Mouse (Mus musculus): ENCODE measurements around the gene Ocel1. TPM values are rescaled to one million over a fixed set of nuclear protein-coding genes. Genes with fewer than 3 reads are reported as not detected.
"Not testable (repeated sequence)": the region's sequence is repeated elsewhere in the genome, so short reads cannot be mapped to it uniquely, and the experiment has no call there.

The Ocel1 gene
- 3.0 and 3.8 TPM in 2 replicates for polyA plus RNA-seq (2014; fragmentation: Nextera tagmentation; extraction: Ambion mirVana)

DNA sequence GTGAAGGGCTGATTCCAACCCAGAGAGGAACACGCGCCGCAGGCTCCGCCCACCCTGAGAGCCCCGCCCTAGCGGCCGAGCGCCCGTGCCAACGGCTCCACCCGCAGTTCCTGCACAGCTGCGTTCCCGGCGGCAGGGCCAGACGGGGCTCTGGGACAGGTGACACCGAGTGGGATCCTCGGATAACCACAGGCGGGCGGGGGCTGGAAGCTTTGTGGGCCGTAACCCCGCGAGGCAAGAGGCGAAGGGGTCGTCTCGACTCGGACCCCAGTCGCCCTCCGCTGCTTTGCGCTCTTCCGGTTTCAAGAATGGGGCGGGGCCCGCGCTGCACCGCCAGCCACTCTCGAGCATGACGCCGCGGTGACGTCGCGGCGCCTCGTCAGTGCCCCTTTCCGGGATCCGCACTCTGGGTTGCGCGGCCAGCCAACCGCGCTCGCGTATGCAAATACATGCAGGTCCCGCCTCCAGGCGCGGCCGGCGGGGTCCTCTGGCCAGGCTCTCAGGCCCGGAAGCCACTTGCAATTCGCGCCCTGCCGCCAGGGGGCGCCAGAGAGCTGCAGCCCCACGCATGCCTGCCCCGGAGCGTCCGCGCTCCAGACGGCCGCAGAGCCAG is at the start of gene Ocel1:
Ocel1 (plus strand) TSS at position 63 of the 613 bp plus-strand sequence.
- ATAC-seq (peak; percentile 87), DNase-seq (ENCODE audit: low spot score) (peak; percentile 98)
- H3K9me3 ChIP-seq (replicated peaks; ENCODE audit: control insufficient read depth, low read length), result no peaks in the 10 kb centered on the region
- WGBS, result 1% methylated on average over 66 of the region's 68 CpGs
- no peaks in the 10 kb centered on the region for H3K27me3 ChIP-seq (replicated peaks; ENCODE audit: control insufficient read depth, insufficient read depth, low read length)
- H3K4me2 ChIP-seq (ENCODE audit: low read length), result peak within 1 kb of the TSS; percentile 49
- H3K27ac ChIP-seq (ENCODE audit: low read depth, low read length), result peak within 1 kb of the TSS; percentile 75
- H3K9ac ChIP-seq (ENCODE audit: low read length), result peak within 1 kb of the TSS; percentile 60
- H3K4me3 ChIP-seq (ENCODE audit: low read depth, low read length), result peak within 1 kb of the TSS; percentile 60
- peaks cover 17% of the 10 kb centered on the region for H3K4me1 ChIP-seq (ENCODE audit: control insufficient read depth, insufficient read depth, low read length)
- H3K36me3 ChIP-seq (ENCODE audit: control insufficient read depth, insufficient read depth, low read length), result peaks cover 18% of the 10 kb centered on the region; the same call in 1 of the 2 replicates

- H3K27me3 ChIP-seq (replicated peaks; ENCODE audit: control insufficient read depth, insufficient read depth, low read length), result no peaks in the 10 kb centered on the region
- no peak overlapping the region for H3K4me3 ChIP-seq (ENCODE audit: low read depth, low read length)
- no peak overlapping the region for H3K27ac ChIP-seq (ENCODE audit: low read depth, low read length)
- H3K4me2 ChIP-seq (ENCODE audit: low read length), result no peak overlapping the region
- peaks cover 53% of the 10 kb centered on the region for H3K36me3 ChIP-seq (ENCODE audit: control insufficient read depth, insufficient read depth, low read length)
- H3K9me3 ChIP-seq (replicated peaks; ENCODE audit: control insufficient read depth, low read length), result no peaks in the 10 kb centered on the region
- H3K9ac ChIP-seq (ENCODE audit: low read length), result no peak overlapping the region
- 91% methylated on average over 3 of the region's 3 CpGs for WGBS
- DNase-seq (ENCODE audit: low spot score), result no peak
- ATAC-seq, result no peak
- H3K4me1 ChIP-seq (ENCODE audit: control insufficient read depth, insufficient read depth, low read length), result no peaks in the 10 kb centered on the region
These were observed 48.2 kb upstream of the Ocel1 start for GRCm38 (mm10) chr8:71322939-71323338.

DNA sequence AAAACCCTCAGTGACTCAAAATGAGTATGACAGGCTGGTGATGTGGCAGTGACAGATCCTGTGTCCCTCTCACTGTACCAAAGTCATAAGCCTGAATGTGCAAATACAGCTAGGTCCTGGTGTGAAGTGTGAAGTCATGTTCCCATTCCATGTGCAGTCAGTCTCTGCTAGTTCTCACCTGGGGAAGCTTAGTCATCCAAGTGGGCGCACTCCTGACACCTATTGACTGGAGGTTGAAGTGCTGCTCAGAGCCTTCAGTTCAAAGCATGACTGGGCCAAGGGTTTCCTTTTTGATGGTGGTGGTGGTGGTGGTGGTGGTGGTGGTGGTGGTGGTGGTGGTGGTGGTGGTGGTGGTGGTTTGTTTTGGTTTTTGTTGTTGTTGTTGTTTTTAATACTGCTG is 46.2 kb upstream of the Ocel1 start:
- 96% methylated on average over 1 of the region's 1 CpGs for WGBS
- H3K4me1 ChIP-seq (ENCODE audit: control insufficient read depth, insufficient read depth, low read length), result no peaks in the 10 kb centered on the region
- H3K4me3 ChIP-seq (ENCODE audit: low read depth, low read length), result no peak overlapping the region
- DNase-seq (ENCODE audit: low spot score) (no peak), ATAC-seq (no peak)
- no peaks in the 10 kb centered on the region for H3K27me3 ChIP-seq (replicated peaks; ENCODE audit: control insufficient read depth, insufficient read depth, low read length)
- H3K36me3 ChIP-seq (ENCODE audit: control insufficient read depth, insufficient read depth, low read length), result peaks cover 70% of the 10 kb centered on the region
- H3K9me3 ChIP-seq (replicated peaks; ENCODE audit: control insufficient read depth, low read length), result no peaks in the 10 kb centered on the region
- no peak overlapping the region for H3K4me2 ChIP-seq (ENCODE audit: low read length)
- H3K27ac ChIP-seq (ENCODE audit: low read depth, low read length), result no peak overlapping the region
- no peak overlapping the region for H3K9ac ChIP-seq (ENCODE audit: low read length)

DNA sequence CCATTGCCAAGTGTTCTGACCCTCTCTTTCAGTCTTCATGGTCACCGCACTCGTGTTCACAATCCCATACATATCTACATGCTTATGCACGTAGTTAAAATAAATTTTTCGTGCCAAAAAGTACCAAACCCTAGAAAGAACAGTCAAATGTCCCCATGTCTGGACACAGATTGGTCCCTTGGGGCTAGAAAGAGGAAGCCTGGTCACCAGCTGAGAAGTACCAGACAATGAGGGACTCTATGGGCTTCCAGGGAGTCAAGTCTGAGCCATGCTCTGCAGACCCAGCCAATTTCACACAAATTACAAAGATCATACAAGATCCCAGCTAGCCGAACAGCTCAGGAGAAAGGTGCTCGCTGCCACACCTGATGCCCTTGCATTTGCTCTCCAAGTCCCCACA is 33.3 kb upstream of the Ocel1 start:
- not testable (repeated sequence) for H3K9ac ChIP-seq (ENCODE audit: low read length); H3K4me3 ChIP-seq (ENCODE audit: low read depth, low read length); ATAC-seq; H3K4me1 ChIP-seq (ENCODE audit: control insufficient read depth, insufficient read depth, low read length); H3K27ac ChIP-seq (ENCODE audit: low read depth, low read length); DNase-seq (ENCODE audit: low spot score); H3K9me3 ChIP-seq (replicated peaks; ENCODE audit: control insufficient read depth, low read length); H3K4me2 ChIP-seq (ENCODE audit: low read length); H3K27me3 ChIP-seq (replicated peaks; ENCODE audit: control insufficient read depth, insufficient read depth, low read length)
- 93% methylated on average over 6 of the region's 6 CpGs for WGBS
- peaks cover 49% of the 10 kb centered on the region for H3K36me3 ChIP-seq (ENCODE audit: control insufficient read depth, insufficient read depth, low read length)

- 72% methylated on average over 5 of the region's 5 CpGs for WGBS
- peaks cover 67% of the 10 kb centered on the region for H3K36me3 ChIP-seq (ENCODE audit: control insufficient read depth, insufficient read depth, low read length)
- no peaks in the 10 kb centered on the region for H3K9me3 ChIP-seq (replicated peaks; ENCODE audit: control insufficient read depth, low read length)
- H3K4me2 ChIP-seq (ENCODE audit: low read length), result no peak overlapping the region
- no peak for ATAC-seq
- H3K9ac ChIP-seq (ENCODE audit: low read length), result no peak overlapping the region
- H3K27ac ChIP-seq (ENCODE audit: low read depth, low read length), result no peak overlapping the region
- peak; percentile 17 for DNase-seq (ENCODE audit: low spot score)
- H3K4me3 ChIP-seq (ENCODE audit: low read depth, low read length), result no peak overlapping the region
- H3K27me3 ChIP-seq (replicated peaks; ENCODE audit: control insufficient read depth, insufficient read depth, low read length), result no peaks in the 10 kb centered on the region
- H3K4me1 ChIP-seq (ENCODE audit: control insufficient read depth, insufficient read depth, low read length), result no peaks in the 10 kb centered on the region
These were observed 30.5 kb upstream of the Ocel1 start for GRCm38 (mm10) chr8:71340625-71341024.

DNA sequence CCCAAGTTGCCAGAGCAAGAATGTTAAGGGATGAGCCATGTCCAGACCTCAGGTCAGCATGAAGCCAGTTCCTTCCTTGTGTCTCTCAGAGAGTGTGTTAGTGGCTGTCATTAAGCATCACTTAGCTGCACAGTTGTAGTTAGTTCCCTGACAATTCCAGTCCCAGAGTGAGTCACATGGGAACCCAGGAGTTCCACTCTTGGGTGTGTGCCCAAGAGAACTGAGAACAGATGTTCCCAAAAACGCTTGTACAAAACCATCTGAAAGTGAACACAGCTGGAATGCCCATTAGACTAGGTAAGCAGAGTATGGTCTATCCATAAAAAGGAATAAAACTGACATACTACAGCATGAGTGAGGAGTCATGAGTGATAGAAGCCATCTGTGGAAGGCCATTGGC is 24.5 kb upstream of the Ocel1 start:
- 84% methylated on average over 1 of the region's 1 CpGs for WGBS
- Histone ChIP-seq H3K36me3 (ENCODE audit: control insufficient read depth, insufficient read depth, low read length) (peaks cover 92% of the 10 kb centered on the region), H3K9ac (ENCODE audit: low read length) (no peak overlapping the region), H3K9me3 (replicated peaks; ENCODE audit: control insufficient read depth, low read length) (no peaks in the 10 kb centered on the region), H3K27ac (ENCODE audit: low read depth, low read length) (no peak overlapping the region), H3K4me2 (ENCODE audit: low read length) (no peak overlapping the region), H3K27me3 (replicated peaks; ENCODE audit: control insufficient read depth, insufficient read depth, low read length) (no peaks in the 10 kb centered on the region), H3K4me3 (ENCODE audit: low read depth, low read length) (no peak overlapping the region), H3K4me1 (ENCODE audit: control insufficient read depth, insufficient read depth, low read length) (no peaks in the 10 kb centered on the region)
- no peak for DNase-seq (ENCODE audit: low spot score)
- no peak for ATAC-seq

DNA sequence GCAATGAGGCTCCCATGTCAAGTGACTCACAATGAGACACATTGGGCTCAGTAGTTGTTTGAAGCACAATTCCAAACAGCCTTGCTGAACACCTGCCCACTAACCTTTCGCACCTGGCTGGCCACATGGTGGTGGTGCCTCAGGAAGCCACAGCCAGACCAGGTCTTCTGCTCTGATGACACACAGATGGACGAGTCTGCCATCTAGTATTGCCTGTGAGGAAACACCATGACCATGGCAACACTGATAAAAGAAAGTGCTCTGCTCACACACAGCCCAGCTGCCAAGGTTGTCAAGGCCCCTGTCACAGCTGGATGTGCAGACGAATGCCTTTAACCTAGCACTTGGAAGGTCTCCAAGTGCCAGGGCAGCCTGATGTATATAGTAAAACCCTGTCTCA is 20.0 kb upstream of the Ocel1 start:
- no peak for ATAC-seq
- H3K9ac ChIP-seq (ENCODE audit: low read length), result no peak overlapping the region
- no peak overlapping the region for H3K4me3 ChIP-seq (ENCODE audit: low read depth, low read length)
- peaks cover 98% of the 10 kb centered on the region for H3K36me3 ChIP-seq (ENCODE audit: control insufficient read depth, insufficient read depth, low read length)
- no peaks in the 10 kb centered on the region for H3K27me3 ChIP-seq (replicated peaks; ENCODE audit: control insufficient read depth, insufficient read depth, low read length)
- 76% methylated on average over 3 of the region's 3 CpGs for WGBS
- no peak overlapping the region for H3K4me2 ChIP-seq (ENCODE audit: low read length)
- no peaks in the 10 kb centered on the region for H3K9me3 ChIP-seq (replicated peaks; ENCODE audit: control insufficient read depth, low read length)
- no peak overlapping the region for H3K27ac ChIP-seq (ENCODE audit: low read depth, low read length)
- no peak for DNase-seq (ENCODE audit: low spot score)
- H3K4me1 ChIP-seq (ENCODE audit: control insufficient read depth, insufficient read depth, low read length), result no peaks in the 10 kb centered on the region

GRCm38 (mm10) chr8:71351520-71351919 is 19.6 kb upstream of the Ocel1 start:
- no peak overlapping the region for H3K27ac ChIP-seq (ENCODE audit: low read depth, low read length)
- no peak overlapping the region for H3K9ac ChIP-seq (ENCODE audit: low read length)
- H3K36me3 ChIP-seq (ENCODE audit: control insufficient read depth, insufficient read depth, low read length), result peaks cover 98% of the 10 kb centered on the region
- no peaks in the 10 kb centered on the region for H3K9me3 ChIP-seq (replicated peaks; ENCODE audit: control insufficient read depth, low read length)
- DNase-seq (ENCODE audit: low spot score), result no peak
- H3K27me3 ChIP-seq (replicated peaks; ENCODE audit: control insufficient read depth, insufficient read depth, low read length), result no peaks in the 10 kb centered on the region
- no peak for ATAC-seq
- no peak overlapping the region for H3K4me3 ChIP-seq (ENCODE audit: low read depth, low read length)
- no peak overlapping the region for H3K4me2 ChIP-seq (ENCODE audit: low read length)
- WGBS, result 89% methylated on average over 1 of the region's 1 CpGs
- H3K4me1 ChIP-seq (ENCODE audit: control insufficient read depth, insufficient read depth, low read length), result no peaks in the 10 kb centered on the region

GRCm38 (mm10) chr8:71358026-71358425 is 13.1 kb upstream of the Ocel1 start:
- Histone ChIP-seq H3K27me3 (replicated peaks; ENCODE audit: control insufficient read depth, insufficient read depth, low read length) (no peaks in the 10 kb centered on the region), H3K4me1 (ENCODE audit: control insufficient read depth, insufficient read depth, low read length) (no peaks in the 10 kb centered on the region), H3K36me3 (ENCODE audit: control insufficient read depth, insufficient read depth, low read length) (peaks cover 77% of the 10 kb centered on the region), H3K4me3 (ENCODE audit: low read depth, low read length) (no peak overlapping the region), H3K27ac (ENCODE audit: low read depth, low read length) (no peak overlapping the region), H3K4me2 (ENCODE audit: low read length) (no peak overlapping the region), H3K9me3 (replicated peaks; ENCODE audit: control insufficient read depth, low read length) (no peaks in the 10 kb centered on the region), H3K9ac (ENCODE audit: low read length) (no peak overlapping the region)
- DNase-seq (ENCODE audit: low spot score), result no peak
- WGBS, result 94% methylated on average over 3 of the region's 3 CpGs
- no peak for ATAC-seq
